Mouse (Mus musculus) layer of hippocampus, adult 18-20 months (tissue): ENCODE results near the gene Zfp618. TPM values are rescaled to one million over a fixed set of nuclear protein-coding genes. Genes with fewer than 3 reads are reported as not detected.

Experiments used
- DNase-seq, 2 experiments: peaks; one replicate each; pipeline ENCODE4 v3.0.0; 2022; ENCODE audit warnings: low spot score in 2 of 2
- total RNA-seq, 2 experiments: library from RNA; stranded (reverse); gene quantifications; 2 replicates each; pipeline ENCODE4 v1.2.3; 2021

The Zfp618 gene
- total RNA-seq, 2 experiments from 2014 or later = 2.6 to 2.9 TPM

DNA sequence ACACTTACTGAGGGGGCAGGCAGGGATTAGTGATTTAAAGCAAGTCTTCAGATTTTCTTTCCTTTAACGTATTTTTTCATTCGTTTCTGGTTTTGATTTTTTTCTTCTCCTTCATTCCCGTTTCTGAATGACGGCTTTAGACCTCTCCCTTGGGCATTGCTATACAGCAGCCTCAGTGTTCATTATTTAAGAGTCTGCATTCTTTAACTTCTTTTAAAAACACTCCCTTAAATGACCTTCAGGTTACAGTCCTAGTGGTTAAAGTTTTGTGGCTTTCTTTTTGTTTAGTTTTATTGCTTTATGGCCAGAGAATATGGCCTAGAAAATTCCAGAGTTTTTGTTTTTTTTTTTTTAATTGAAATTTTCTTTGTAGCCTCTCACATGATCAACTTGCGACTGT, 64.8 kb downstream of the Zfp618 start:
- no peak for DNase-seq

DNA sequence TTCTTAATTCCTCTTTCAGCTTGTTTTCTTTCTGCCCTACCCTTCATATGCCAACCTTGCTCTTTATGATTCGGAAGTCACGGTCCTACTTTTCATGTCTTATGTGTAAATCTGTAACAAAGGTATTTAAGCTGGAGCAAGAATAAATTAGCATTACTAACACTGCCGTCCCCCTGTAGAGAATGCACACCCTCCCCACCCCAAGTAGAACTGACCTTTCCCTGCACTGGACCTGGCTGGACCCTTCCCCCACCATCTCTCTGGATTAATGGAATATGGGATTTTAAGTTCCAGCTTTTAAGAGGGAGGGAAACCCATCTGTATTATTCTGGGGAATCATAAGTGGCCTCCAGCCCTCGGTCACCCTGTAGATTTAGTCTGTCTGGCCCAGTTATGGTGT, 65.9 kb downstream of the Zfp618 start:
- DNase-seq = no peak

- DNase-seq = no peak
These were observed 67.2 kb downstream of the Zfp618 start for GRCm38 (mm10) chr4:63032581-63033006.

GRCm38 (mm10) chr4:63033724-63034123, 68.4 kb downstream of the Zfp618 start:
- no peak for DNase-seq

- no peak for DNase-seq
These were observed 70.6 kb downstream of the Zfp618 start for GRCm38 (mm10) chr4:63035991-63036390.

DNA sequence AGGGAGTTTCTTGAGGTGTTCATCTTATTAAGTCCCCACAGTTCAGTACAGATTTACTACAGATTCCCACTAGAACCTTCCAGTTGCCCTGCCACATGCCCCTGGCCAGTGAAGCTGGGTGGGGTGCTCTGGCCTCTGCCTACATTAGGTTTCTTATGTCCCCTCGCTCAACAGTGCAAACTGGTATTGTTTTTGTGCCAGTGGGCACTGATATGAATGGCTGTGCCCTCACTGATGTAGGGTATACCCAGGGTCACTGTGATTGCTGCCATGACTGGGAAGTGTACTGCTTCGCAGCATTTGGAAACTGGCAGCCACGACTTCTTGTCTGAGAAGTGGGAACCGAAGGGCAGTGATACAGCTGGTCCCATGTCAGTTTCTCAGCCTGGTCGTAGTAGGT, 71.4 kb downstream of the Zfp618 start:
- DNase-seq = no peak

GRCm38 (mm10) chr4:63037555-63037954, 72.2 kb downstream of the Zfp618 start:
- DNase-seq = no peak

DNA sequence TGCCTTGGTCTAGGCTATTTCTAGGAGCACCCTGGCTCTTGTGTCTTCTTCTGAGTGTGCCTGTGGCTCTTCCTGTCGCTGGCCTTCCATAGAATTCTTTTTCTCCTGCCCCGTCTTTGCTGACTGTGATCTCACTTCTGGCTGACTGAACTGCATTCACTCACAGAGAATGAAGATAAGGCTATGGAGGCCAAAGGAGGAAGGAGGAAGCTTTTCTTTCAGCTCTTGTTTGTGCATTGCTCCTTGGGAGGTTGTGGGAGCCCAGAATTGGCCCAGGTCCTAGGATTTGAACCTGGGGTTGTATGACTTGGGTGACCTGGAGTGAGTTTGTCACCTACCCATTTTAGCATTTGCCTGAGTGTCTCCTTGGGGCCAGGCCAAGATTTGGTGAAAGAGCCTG, 72.9 kb downstream of the Zfp618 start:
- DNase-seq = no peak

DNA sequence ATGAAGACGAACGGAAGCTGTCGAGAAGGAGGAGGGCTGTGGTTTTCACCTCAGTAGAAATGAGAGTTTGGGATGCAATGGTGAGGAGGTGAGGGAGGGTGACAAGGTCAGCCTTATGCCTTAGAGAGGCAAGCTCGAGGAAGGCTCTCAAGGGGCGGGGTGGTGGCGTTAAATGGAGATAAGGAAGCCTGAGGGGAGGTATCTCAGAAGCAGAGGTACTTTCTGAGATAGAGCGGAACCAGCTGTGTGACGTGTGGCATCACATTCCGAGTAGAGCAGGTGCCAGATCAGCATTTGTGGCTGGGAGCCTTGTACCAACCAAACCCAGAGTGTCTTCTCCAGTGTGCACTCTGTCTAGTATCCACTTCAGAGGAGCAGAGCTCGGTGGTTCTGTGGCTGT, 73.6 kb downstream of the Zfp618 start:
- DNase-seq = no peak

- no peak for DNase-seq
These were observed 83.2 kb downstream of the Zfp618 start for GRCm38 (mm10) chr4:63048606-63049005.

- DNase-seq = no peak
These were observed 84.4 kb downstream of the Zfp618 start for GRCm38 (mm10) chr4:63049596-63050318.

GRCm38 (mm10) chr4:63050319-63050676, 84.9 kb downstream of the Zfp618 start:
- DNase-seq = peak in 1 of 2 experiments; percentile 23

- no peak for DNase-seq
These were observed 85.6 kb downstream of the Zfp618 start for GRCm38 (mm10) chr4:63050949-63051348.

DNA sequence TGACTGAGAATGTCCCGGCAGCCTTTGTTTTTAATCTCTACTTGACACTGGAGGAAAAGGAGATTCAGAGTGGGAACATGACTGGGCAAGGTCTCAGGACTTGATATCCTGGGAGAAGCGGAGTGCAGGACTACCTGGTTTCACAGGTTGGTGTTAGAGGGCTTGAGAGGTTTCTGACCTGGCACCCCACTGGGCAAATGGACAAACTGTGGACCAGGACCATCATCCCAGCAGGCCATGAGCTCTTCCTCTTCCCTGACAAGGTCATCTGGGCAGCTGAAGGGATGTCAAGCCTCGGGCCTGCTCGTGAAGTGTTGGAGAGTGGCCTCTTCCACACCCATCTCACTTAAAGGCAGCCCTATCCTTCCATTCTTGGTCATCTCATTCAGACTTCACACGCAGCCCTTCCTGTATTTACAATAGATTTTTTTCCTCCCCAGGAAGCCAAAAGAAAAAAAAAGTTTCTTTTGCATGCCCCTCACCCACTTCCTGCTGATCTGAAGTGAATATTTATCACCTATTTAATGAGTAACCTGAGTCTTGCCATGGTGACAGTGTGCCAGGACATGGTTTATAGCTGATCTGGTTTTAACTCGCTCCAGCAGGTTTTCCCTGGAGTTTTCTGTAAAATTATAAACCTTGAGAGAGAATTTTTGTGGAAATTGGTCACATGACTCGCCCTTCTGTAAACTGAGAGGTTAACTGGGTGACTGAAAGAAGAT, 86.7 kb downstream of the Zfp618 start:
- no peak for DNase-seq

- DNase-seq = no peak
These were observed 87.3 kb downstream of the Zfp618 start for GRCm38 (mm10) chr4:63052662-63053033.

DNA sequence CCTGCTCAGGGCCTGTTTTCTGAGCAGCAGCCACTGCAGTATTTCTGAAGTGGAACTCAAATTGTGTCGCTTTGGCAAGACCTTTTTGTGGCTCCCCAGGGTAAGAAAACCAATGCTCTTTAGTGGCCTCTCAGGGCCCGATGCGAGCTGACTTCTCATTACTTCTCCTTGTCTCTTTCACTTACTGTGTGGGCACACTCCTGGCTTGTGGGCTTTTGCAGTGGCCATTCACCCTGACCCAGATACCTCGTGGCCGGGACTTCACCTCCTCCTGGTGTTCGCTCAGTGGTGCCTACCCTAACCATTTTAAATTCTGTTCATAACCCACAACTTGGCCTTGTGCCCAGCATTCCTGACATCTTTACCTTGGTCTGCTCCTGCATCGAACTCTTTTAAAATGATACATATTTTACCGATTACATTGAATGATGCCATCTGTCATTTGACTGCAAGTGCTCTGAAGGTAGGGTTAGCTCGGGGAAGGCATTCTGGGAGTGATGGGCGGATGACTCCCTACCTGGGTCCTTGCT, 89.9 kb downstream of the Zfp618 start:
- no peak for DNase-seq

- DNase-seq = no peak
These were observed 91.5 kb downstream of the Zfp618 start for GRCm38 (mm10) chr4:63056641-63057415.

DNA sequence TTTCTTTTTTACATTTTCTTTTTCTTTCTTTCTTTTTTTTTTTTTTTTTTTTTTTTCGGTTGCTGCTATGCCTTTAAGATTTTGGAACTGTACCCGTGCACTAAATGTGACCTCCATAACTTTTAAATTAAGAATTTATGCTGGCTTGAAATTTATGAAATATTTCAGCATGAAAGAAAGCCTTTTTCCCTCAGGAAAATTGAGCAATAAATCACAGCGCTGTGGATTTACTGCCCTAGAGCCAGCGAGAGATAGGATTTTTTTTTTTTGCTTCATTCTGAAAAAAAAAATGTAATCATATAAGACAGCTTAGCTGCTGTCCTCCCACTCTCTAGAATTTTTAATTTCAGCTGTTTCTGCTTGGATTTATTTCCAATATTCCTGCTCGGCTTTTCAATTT, 92.2 kb downstream of the Zfp618 start:
- DNase-seq = no peak

GRCm38 (mm10) chr4:63058686-63059085, 93.3 kb downstream of the Zfp618 start:
- DNase-seq = no peak

DNA sequence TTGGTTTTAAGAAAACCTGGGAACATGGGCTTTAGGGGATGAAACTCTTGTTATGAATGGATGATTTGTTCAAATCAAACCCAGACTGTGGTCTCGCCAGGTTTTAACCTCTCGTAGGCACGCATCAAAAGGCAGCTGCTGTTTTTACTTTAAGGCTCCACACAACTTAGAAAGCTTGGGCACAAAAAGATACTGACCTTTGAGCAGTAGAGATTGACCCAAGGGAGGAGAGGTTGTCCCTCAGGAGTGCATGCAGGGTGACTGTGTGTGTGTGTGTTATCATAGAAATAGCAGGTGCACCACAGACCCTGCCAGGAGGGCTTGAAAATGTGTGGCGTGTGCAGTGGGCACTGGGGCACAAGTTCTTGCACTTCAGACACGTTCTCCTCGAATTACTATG, 95.0 kb downstream of the Zfp618 start:
- no peak for DNase-seq

- no peak for DNase-seq
These were observed 96.0 kb downstream of the Zfp618 start for GRCm38 (mm10) chr4:63061411-63061810.

DNA sequence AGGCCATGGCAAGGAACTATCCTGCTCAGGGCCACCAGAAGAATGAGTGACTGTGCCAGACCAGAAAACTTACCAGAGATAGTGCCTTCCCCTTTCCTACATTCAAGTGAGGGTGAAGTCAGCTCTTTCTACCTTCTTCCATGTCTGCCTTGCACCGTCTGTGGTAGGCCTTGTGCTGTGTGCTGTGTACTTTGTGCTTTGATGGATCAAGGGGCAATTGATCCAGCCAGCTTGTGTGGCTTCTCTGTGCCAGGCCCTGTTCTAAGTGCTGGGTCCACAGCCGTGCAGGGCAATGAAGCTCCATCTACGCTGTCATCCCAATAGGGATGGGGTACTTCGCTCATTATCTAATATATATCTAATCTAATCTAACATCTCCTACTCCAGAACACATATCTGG, 98.0 kb downstream of the Zfp618 start:
- no peak for DNase-seq
